Mouse (Mus musculus): ENCODE data around the gene Eps8l1.

GRCm38 (mm10) chr7:4492284-4493224 is 32.1 kb downstream of the Eps8l1 start:
- no peak for TF ChIP-seq CTCF (IDR thresholded peaks at IDR 0.05; ENCODE audit: extremely low read depth, insufficient read depth, low read length)
- no peak for TF ChIP-seq POLR2A (IDR thresholded peaks at IDR 0.05; ENCODE audit: extremely low read depth, insufficient read depth, low read length)

Data from cortical plate, adult 2 months (tissue).